Mouse (Mus musculus) spleen, adult 2 months (tissue): ENCODE measurements around the gene Smyd2.

Source experiments
- CTCF ChIP-seq: fragments of 200-500 bp; IDR thresholded peaks from 2 replicates; pipeline ENCODE4 v1.5.1; 2011; ENCODE audit warnings: mild to moderate bottlenecking, inconsistent platforms; ENCODE audit not compliant: insufficient read depth, insufficient read length, insufficient replicate concordance; ENCODE audit errors: extremely low read depth
- POLR2A ChIP-seq: fragments of 200-500 bp; IDR thresholded peaks from 2 replicates; pipeline ENCODE4 v1.6.1; 2011; ENCODE audit warnings: low read depth, low read length, inconsistent platforms

DNA sequence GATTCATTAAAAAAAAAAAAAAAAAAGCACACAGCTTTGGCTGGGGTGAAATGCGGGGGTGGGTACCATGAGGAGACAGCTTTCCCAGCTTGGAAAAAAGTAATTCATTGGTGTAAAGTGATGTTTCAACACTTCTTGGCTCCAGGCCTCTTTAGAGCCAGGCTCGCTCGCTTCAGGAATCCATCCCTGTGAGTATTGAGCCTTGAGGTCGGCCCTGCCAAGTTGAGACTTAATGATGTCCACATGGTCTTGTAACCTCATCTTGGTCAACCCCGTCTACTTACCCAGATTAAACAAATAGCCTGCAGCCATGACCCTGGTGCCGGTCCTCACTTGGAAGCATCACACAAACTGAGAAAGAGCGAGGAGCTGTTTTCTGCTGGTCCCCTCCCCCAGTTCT, 69.7 kb downstream of the Smyd2 start:
- TF ChIP-seq CTCF: no peak
- no peak for TF ChIP-seq POLR2A
